Mouse (Mus musculus) lung, adult 2 months (tissue): ENCODE data around the gene Ctsl.

ENCODE experiments used
- CTCF ChIP-seq: fragments of 200-500 bp; IDR thresholded peaks from 2 replicates; pipeline ENCODE4 v1.5.1; 2011; ENCODE audit warnings: mild to moderate bottlenecking, low read length, control low read depth; ENCODE audit not compliant: insufficient read depth
- POLR2A ChIP-seq: fragments of 200-500 bp; IDR thresholded peaks from 2 replicates; pipeline ENCODE4 v1.6.1; 2011; ENCODE audit warnings: low read depth, mild to moderate bottlenecking, control low read depth, low read length, borderline replicate concordance; ENCODE audit errors: extremely low read depth

DNA sequence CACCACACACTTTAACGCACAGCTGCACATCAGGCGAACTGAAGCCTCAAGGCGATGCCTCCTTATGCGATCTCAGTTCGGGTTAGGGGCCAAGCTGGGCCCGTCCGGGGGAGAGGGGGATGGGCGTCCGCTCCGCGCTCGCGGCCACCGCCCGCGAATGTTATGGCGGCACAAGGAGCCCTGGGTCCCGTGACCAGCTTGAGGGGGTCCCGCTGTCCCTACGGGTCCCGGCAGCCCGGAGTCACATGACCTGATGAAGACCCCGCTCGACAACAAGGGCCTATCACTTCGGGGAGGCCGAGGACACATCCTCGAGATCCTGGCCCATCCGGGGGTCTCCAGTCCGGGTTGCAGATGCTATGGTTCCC is 901 bp downstream of the Ctsl start:
- TF ChIP-seq POLR2A (no peak; the same call in 1 of the 2 replicates), CTCF (no peak)
